Mouse (Mus musculus): ENCODE measurements around the gene Olfr619. TPM values are rescaled to one million over a fixed set of nuclear protein-coding genes. Genes with fewer than 3 reads are reported as not detected.

The Olfr619 gene
- polyA plus RNA-seq, 1 experiment from 2014 or later: not detected

DNA sequence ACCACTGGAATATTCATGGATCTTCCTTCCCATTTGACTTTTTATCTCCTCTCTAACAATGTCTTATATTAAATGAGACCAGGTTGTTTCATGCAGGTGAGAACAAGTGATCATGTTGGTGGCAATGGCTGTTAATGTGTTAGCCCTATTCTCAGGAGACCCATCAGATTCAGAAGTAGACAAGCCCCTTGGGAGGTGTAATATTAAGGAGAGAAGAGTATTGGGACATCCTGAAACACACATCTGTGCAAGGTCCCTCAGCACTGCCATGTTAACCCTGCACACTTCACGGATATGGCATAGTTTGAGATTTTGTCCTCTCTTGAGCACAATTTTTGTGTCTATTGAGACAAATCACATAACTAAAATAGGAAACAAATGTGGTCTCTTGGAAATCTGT, 42.2 kb downstream of the Olfr619 start, which contains the start of gene Olfr622:
TSS of gene Olfr622 (minus strand) at position 101 of the 400 bp plus-strand sequence.
- no peaks in the 10 kb centered on the region for H3K9me3 ChIP-seq (ENCODE audit: control insufficient read depth, low read length)
- no peak within 1 kb of the TSS for H3K4me3 ChIP-seq (ENCODE audit: control insufficient read depth in 1 of 2, insufficient read depth in 1 of 2, low read depth in 1 of 2, low read length in 2 of 2)
- WGBS: 71% methylated on average over 1 of the region's 1 CpGs
- H3K27me3 ChIP-seq (ENCODE audit: control insufficient read depth, insufficient read depth, low read length): no peaks in the 10 kb centered on the region
- no peak within 1 kb of the TSS for H3K27ac ChIP-seq (replicated peaks in 1 of 2; ENCODE audit: control insufficient read depth in 1 of 2, insufficient read depth in 1 of 2, low read depth in 2 of 2, low read length in 2 of 2)
- H3K4me2 ChIP-seq (ENCODE audit: low read length): no peak within 1 kb of the TSS
- H3K4me1 ChIP-seq (ENCODE audit: control insufficient read depth in 2 of 2, insufficient read depth in 2 of 2, low read length in 2 of 2): no peaks in the 10 kb centered on the region
- no peaks in the 10 kb centered on the region for H3K36me3 ChIP-seq (ENCODE audit: control insufficient read depth, insufficient read depth, low read length)
- H3K9ac ChIP-seq (ENCODE audit: low read length): no peak within 1 kb of the TSS
- ATAC-seq (ENCODE audit: insufficient number of reproducible peaks, insufficient read depth, low FRiP score, low read depth): no peak

GRCm38 (mm10) chr7:103644070-103644469, 43.7 kb downstream of the Olfr619 start:
- H3K9ac ChIP-seq (ENCODE audit: low read length): no peak overlapping the region
- 81% methylated on average over 4 of the region's 4 CpGs for WGBS
- H3K27ac ChIP-seq (replicated peaks in 1 of 2; ENCODE audit: control insufficient read depth in 1 of 2, insufficient read depth in 1 of 2, low read depth in 2 of 2, low read length in 2 of 2): no peak overlapping the region
- H3K4me2 ChIP-seq (ENCODE audit: low read length): no peak overlapping the region
- no peaks in the 10 kb centered on the region for H3K4me1 ChIP-seq (ENCODE audit: control insufficient read depth in 2 of 2, insufficient read depth in 2 of 2, low read length in 2 of 2)
- H3K9me3 ChIP-seq (ENCODE audit: control insufficient read depth, low read length): no peaks in the 10 kb centered on the region
- no peaks in the 10 kb centered on the region for H3K36me3 ChIP-seq (ENCODE audit: control insufficient read depth, insufficient read depth, low read length)
- H3K4me3 ChIP-seq (ENCODE audit: control insufficient read depth in 1 of 2, insufficient read depth in 1 of 2, low read depth in 1 of 2, low read length in 2 of 2): no peak overlapping the region
- no peaks in the 10 kb centered on the region for H3K27me3 ChIP-seq (ENCODE audit: control insufficient read depth, insufficient read depth, low read length)
- no peak for ATAC-seq (ENCODE audit: insufficient number of reproducible peaks, insufficient read depth, low FRiP score, low read depth)

Small RNA genes lying within 50 kb of the gene (microRNA-seq; reads per million reads assigned to microRNA genes)
- not detected for gene Gm26506

Other genes with a start within 250 kb of the Olfr619 start
- gene Olfr601, start 237.9 kb upstream of the Olfr619 start, polyA plus RNA-seq (2014; fragmentation: Nextera tagmentation; extraction: Ambion mirVana): not detected in 2 replicates
- not detected in 2 replicates for gene Olfr603, start 214.4 kb upstream of the Olfr619 start, polyA plus RNA-seq (2014; fragmentation: Nextera tagmentation; extraction: Ambion mirVana)
- not detected in 2 replicates for gene Usp17lc, start 185.5 kb upstream of the Olfr619 start, polyA plus RNA-seq (2014; fragmentation: Nextera tagmentation; extraction: Ambion mirVana)
- not detected in 2 replicates for gene Olfr605, start 155.1 kb upstream of the Olfr619 start, polyA plus RNA-seq (2014; fragmentation: Nextera tagmentation; extraction: Ambion mirVana)
- not detected in 2 replicates for gene Olfr606, start 151.5 kb upstream of the Olfr619 start, polyA plus RNA-seq (2014; fragmentation: Nextera tagmentation; extraction: Ambion mirVana)
- 0.30 and 0.38 TPM in 2 replicates for gene Olfr607, start 136.4 kb upstream of the Olfr619 start, polyA plus RNA-seq (2014; fragmentation: Nextera tagmentation; extraction: Ambion mirVana)
- gene Olfr608, start 130.7 kb upstream of the Olfr619 start, polyA plus RNA-seq (2014; fragmentation: Nextera tagmentation; extraction: Ambion mirVana): 0.40 and 0.62 TPM in 2 replicates
- not detected in 2 replicates for gene Olfr609, start 102.5 kb upstream of the Olfr619 start, polyA plus RNA-seq (2014; fragmentation: Nextera tagmentation; extraction: Ambion mirVana)
- gene Olfr610, start 88.5 kb upstream of the Olfr619 start, polyA plus RNA-seq (2014; fragmentation: Nextera tagmentation; extraction: Ambion mirVana): not detected in 2 replicates
- gene Olfr611, start 79.7 kb upstream of the Olfr619 start, polyA plus RNA-seq (2014; fragmentation: Nextera tagmentation; extraction: Ambion mirVana): not detected in 2 replicates
- gene Olfr612, start 57.9 kb upstream of the Olfr619 start, polyA plus RNA-seq (2014; fragmentation: Nextera tagmentation; extraction: Ambion mirVana): not detected in 2 replicates
- not detected in 2 replicates for gene Olfr613, start 52.5 kb upstream of the Olfr619 start, polyA plus RNA-seq (2014; fragmentation: Nextera tagmentation; extraction: Ambion mirVana)
- not detected in 2 replicates for gene Olfr615, start 44.5 kb upstream of the Olfr619 start, polyA plus RNA-seq (2014; fragmentation: Nextera tagmentation; extraction: Ambion mirVana)
- not detected in 2 replicates for gene Olfr616, start 31.4 kb upstream of the Olfr619 start, polyA plus RNA-seq (2014; fragmentation: Nextera tagmentation; extraction: Ambion mirVana)
- gene Olfr617, start 27.5 kb upstream of the Olfr619 start, polyA plus RNA-seq (2014; fragmentation: Nextera tagmentation; extraction: Ambion mirVana): not detected in 2 replicates
- not detected in 2 replicates for gene Olfr618, start 10.5 kb upstream of the Olfr619 start, polyA plus RNA-seq (2014; fragmentation: Nextera tagmentation; extraction: Ambion mirVana)
- not detected in 2 replicates for gene Olfr620, start 12.0 kb downstream of the Olfr619 start, polyA plus RNA-seq (2014; fragmentation: Nextera tagmentation; extraction: Ambion mirVana)
- not detected in 2 replicates for gene Olfr622, start 42.1 kb downstream of the Olfr619 start, polyA plus RNA-seq (2014; fragmentation: Nextera tagmentation; extraction: Ambion mirVana)
- gene Olfr623, start 63.1 kb downstream of the Olfr619 start, polyA plus RNA-seq (2014; fragmentation: Nextera tagmentation; extraction: Ambion mirVana): not detected in 2 replicates
- gene Olfr624, start 70.6 kb downstream of the Olfr619 start, polyA plus RNA-seq (2014; fragmentation: Nextera tagmentation; extraction: Ambion mirVana): 0.04 and 0.08 TPM in 2 replicates
- gene Olfr625-ps1, start 82.1 kb downstream of the Olfr619 start, polyA plus RNA-seq (2014; fragmentation: Nextera tagmentation; extraction: Ambion mirVana): not detected in 2 replicates
- gene Olfr243, start 114.1 kb downstream of the Olfr619 start, polyA plus RNA-seq (2014; fragmentation: Nextera tagmentation; extraction: Ambion mirVana): not detected in 2 replicates
- gene Olfr628, start 129.8 kb downstream of the Olfr619 start, polyA plus RNA-seq (2014; fragmentation: Nextera tagmentation; extraction: Ambion mirVana): not detected in 2 replicates
- gene Olfr629, start 144.4 kb downstream of the Olfr619 start, polyA plus RNA-seq (2014; fragmentation: Nextera tagmentation; extraction: Ambion mirVana): not detected in 2 replicates
- not detected in 2 replicates for gene Olfr630, start 156.8 kb downstream of the Olfr619 start, polyA plus RNA-seq (2014; fragmentation: Nextera tagmentation; extraction: Ambion mirVana)
- not detected in 2 replicates for gene Olfr69, start 171.0 kb downstream of the Olfr619 start, polyA plus RNA-seq (2014; fragmentation: Nextera tagmentation; extraction: Ambion mirVana)
- not detected in 2 replicates for gene Olfr68, start 179.1 kb downstream of the Olfr619 start, polyA plus RNA-seq (2014; fragmentation: Nextera tagmentation; extraction: Ambion mirVana)
- gene Olfr67, start 191.2 kb downstream of the Olfr619 start, polyA plus RNA-seq (2014; fragmentation: Nextera tagmentation; extraction: Ambion mirVana): not detected in 2 replicates
- gene Hbb-bt, start 213.4 kb downstream of the Olfr619 start, polyA plus RNA-seq (2014; fragmentation: Nextera tagmentation; extraction: Ambion mirVana): 4,945 and 8,964 TPM in 2 replicates
- gene Hbb-bs, start 227.5 kb downstream of the Olfr619 start, polyA plus RNA-seq (2014; fragmentation: Nextera tagmentation; extraction: Ambion mirVana): 11,662 and 20,684 TPM in 2 replicates
- not detected in 2 replicates for gene Hbb-bh2, start 239.9 kb downstream of the Olfr619 start, polyA plus RNA-seq (2014; fragmentation: Nextera tagmentation; extraction: Ambion mirVana)
- gene Hbb-bh1, start 242.6 kb downstream of the Olfr619 start, polyA plus RNA-seq (2014; fragmentation: Nextera tagmentation; extraction: Ambion mirVana): 15.5 and 17.8 TPM in 2 replicates